Mouse (Mus musculus): Measurements from ENCODE around the gene Bhlha15.

Gene Bhlha15

DNA sequence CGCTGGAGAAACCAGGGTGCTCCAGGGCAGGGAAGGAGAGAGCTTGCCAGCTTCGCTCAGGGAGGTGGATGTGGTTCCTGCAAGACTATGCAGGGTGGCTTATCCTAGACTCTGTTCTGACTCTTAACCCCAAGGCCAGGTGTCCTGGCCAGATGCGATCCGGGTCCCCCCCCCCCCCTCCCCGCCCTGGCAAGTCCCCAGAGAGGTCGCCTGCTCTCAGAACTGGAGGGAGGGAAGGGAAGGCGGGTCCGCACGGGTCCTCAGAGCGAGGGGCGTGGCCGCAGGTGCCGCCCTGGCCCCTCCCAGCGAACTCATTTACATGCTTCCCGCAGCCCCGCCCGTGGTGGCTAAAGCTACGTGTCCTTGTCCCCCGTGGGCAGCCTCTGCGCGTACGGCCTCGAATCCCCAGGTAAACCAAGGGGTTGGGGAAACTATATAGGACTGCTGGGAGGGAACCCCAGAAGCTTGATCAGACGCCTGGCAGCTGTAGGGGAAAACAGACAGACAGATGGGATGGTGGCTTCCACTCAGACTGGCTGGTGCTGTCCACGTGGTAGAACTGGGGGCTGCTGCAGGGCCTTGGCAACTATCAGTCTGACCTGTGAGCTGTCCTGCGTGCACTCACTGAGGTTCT lies at the start of gene Bhlha15:
Gene Bhlha15, plus strand, starts transcription at position 337 of the 634 bp plus-strand sequence.
- DNase-seq (ENCODE audit: low spot score in 2 of 2): no peak

DNA sequence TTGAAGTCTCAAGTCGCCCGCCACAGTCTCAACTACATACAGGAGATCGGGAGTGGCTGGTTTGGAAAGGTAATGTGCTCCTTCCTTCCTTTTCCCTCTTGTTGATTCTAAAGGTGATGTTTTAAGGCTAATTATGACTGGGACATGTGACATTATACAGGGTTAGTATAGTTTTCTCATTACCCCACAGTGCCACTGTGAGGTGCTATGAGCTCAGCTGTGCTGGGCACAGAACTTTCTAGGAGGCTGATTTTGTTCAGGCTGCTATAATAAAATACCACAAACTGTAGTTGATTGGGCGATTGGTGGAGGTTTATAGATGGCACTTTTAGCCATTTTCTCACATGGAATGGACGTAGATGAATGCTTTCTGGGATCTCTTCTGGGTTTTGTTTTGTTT lies 46.6 kb upstream of the Bhlha15 start:
- no peak for DNase-seq (ENCODE audit: low spot score in 2 of 2)

DNA sequence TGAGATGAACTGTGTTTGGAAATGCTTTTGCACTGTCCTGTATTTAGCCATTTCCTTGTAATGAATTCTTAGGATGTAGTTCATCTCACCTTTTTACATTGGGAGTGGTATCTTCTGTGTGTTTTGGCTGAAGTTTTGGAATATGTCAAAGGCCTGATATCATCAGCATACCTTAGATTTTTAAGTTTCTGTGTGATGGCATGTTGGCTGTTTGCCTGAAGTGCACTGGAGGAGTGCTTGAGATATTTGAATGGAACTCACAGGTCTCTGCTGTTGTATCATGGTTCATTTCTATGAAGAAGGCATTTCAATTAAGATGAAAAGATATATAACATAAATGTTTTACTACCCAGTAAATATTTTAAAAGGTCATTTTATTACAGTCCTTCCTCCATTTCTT lies 43.2 kb upstream of the Bhlha15 start:
- DNase-seq (ENCODE audit: low spot score in 2 of 2): no peak

DNA sequence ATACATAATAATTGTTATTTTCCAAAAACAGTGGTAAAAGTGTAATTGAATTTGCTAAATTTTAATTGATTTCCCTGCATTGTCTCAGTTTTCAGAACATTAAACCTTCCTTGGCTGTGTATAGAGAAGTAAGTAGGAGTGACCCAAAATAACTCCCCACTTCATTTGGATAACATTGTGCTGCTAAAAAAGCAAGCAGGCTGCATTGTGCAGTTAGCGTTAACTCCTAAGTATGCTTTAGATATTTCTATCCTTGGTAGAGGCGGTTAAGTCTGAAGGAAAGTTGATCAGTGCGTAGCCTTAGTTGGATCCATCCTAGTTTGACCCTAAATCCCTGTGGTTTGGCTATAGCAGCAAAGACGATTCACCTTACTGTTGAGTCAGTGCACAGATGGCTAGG lies 40.6 kb upstream of the Bhlha15 start:
- DNase-seq (ENCODE audit: low spot score in 2 of 2): no peak

DNA sequence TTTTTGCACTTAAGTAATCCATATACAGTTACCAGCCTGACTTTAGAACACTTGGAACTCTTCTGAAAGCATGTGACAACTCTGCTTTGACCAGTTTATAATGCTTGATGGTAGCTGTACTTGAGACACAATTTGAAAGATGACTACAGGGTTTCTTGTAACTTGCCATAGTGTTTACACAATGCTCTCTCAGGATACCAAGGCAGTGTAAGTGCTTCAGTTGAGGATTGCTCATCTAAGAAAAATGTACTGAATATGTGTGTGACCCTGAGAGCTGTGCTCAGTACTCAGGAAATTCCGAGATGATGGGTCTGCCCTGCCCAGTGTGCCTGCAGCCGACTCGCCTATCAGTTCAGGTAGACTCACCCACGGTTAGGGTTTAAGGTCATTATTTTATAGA lies 38.8 kb upstream of the Bhlha15 start:
- DNase-seq (ENCODE audit: low spot score in 2 of 2): no peak

- peak; percentile 36 to 72 for DNase-seq (ENCODE audit: low spot score in 2 of 2)
Measured at GRCm38 (mm10) chr5:144154528-144154927, 35.6 kb upstream of the Bhlha15 start.

- peak in 1 of 2 experiments; percentile 40 for DNase-seq (ENCODE audit: low spot score in 2 of 2)
Measured at GRCm38 (mm10) chr5:144158604-144159003, 31.5 kb upstream of the Bhlha15 start.

- no peak for DNase-seq (ENCODE audit: low spot score in 2 of 2)
Measured at GRCm38 (mm10) chr5:144159137-144159536, 30.9 kb upstream of the Bhlha15 start.

GRCm38 (mm10) chr5:144162080-144162812 lies 27.8 kb upstream of the Bhlha15 start:
- no peak for DNase-seq (ENCODE audit: low spot score in 2 of 2)

DNA sequence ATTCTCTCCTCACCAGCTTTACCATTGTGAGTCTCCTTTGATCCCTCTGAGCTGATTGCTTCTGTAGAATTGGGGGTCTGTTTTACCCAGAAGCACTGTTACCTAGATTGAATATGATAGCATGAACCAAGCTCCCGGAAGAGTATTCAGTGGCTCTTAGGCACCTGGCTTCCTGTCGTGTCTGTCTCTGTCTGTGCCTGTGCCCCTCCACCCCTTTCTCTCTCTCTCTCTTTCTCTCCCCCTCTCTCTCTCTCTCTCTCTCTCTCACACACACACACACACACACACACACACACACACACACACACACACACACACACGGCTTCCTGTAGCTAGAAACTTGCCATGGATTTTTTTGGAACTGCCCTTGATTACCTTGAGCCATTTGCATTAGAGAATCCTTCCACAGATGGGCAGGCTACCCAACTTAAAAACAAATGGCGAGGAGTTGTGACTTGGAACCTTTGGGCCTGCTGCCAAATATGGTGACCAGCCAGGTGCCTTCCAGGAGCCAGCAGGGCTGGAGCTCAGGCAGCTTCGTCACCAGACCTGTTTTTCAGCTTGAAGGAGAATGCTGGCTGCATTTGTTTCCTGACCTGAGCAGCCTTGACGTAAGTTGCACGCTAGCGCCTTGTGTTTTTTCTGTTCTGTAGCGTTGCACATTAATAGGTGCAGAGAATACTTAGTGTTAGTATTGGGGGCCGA lies 27.1 kb upstream of the Bhlha15 start:
- DNase-seq (ENCODE audit: low spot score in 2 of 2): no peak

DNA sequence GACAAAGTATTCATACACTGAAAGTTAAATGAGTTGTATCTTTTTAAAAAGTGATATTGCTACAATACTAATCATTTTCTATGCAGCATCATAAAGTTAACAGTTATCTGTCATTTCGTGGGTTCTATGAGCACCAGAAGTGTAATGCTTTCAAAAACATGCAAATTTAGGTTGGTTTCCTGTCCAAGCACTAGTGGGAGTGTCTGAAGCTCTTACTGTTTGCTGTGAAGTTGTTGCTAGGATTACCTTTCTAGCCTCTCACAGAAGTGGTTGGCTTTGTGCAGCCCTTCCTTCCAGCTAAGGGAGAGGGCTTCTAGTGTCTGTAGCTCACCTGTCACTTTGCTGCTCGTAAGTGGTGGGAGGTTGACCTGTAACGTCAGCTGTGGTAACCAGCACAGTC lies 24.3 kb upstream of the Bhlha15 start:
- no peak for DNase-seq (ENCODE audit: low spot score in 2 of 2)

- no peak for DNase-seq (ENCODE audit: low spot score in 2 of 2)
Measured at GRCm38 (mm10) chr5:144169275-144169975, 20.7 kb upstream of the Bhlha15 start.

DNA sequence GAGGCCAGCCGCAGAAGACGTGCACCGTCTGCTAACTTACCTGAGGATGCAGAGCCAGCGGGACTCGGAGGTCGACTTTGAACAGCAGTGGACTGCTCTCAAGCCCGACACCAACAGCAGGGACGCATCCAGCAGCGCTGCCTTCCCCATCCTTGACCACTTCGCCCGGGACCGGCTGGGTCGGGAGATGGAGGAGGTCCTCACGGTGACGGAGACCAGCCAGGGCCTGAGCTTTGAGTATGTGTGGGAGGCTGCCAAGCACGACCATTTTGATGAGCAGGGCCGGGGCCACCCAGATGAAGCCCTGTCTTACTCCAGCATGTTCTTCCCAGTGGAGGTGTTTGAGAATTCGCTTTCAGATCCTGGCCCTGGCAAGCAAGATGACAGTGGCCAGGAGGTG lies 16.4 kb upstream of the Bhlha15 start:
- no peak for DNase-seq (ENCODE audit: low spot score in 2 of 2)

DNA sequence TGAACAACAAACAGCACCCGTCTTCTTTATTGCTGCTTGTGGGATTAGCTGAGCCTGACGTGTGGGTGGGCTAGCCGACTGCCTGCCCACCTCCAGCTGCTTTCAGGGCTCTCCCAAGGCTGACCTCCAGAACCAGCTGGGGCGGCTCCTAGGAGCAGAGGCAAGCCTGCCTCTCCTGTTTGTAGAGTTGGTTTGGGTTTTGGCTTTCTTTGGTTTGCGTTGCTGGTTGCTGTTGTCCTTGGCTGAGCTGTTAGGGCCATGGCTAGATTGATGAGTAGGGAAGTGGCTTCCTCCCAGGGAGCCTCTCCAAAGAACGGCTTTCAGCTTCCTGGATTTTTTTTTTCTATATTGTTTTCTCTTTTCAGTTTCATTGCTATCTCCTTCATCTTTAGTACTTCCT lies 11.9 kb upstream of the Bhlha15 start:
- DNase-seq (ENCODE audit: low spot score in 2 of 2): no peak

GRCm38 (mm10) chr5:144181249-144181648 lies 8.8 kb upstream of the Bhlha15 start:
- DNase-seq (ENCODE audit: low spot score in 2 of 2): no peak

- no peak for DNase-seq (ENCODE audit: low spot score in 2 of 2)
Measured at GRCm38 (mm10) chr5:144182542-144183247, 7.4 kb upstream of the Bhlha15 start.

DNA sequence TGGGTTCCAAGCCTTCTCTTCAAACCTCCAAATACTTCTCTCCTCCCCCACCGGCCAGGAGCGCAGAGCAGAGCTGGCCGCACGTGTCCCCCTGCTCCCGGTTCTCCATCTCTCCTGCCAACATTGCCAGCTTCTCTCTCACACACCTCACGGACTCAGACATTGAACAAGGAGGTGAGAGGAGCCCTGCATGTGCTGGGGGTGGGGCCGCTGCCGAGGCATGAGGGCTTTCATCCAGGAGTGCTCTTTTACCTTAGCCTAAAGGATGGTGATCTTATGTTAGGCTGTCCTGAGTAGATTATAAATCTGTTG lies 6.9 kb upstream of the Bhlha15 start:
- DNase-seq (ENCODE audit: low spot score in 2 of 2): no peak

DNA sequence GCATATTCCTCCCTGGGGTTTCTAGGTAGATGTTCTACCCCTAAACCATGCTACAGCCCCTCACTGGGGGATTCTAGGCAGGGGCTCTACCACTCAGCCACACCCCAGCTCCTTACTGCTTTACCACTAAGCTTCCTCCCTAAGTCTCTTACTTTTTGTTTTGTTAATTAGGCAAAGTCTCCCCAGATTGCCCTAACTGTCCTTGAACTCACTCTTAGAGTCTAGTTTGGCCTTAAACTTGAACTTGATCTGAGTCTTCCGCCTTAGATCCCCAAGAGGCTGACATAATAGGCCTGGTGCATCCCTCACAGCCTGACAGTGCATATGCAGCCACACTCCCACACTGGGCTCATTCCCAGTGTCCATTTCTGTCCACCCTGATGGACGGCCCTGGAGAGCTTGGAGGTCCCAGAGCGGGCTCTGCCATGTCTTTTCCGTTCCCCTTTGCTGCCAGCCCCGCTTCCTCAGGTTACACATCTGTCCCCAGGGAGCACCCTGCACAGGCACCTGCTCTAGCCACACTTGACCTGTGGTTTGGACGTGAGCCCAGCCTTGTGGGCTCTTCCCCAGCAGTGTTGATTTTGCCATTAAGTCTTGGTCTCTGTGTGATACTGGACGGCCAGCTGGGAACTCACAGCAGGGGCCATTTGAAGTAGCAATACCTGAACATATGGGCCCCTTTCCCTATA lies 6.3 kb upstream of the Bhlha15 start:
- DNase-seq (ENCODE audit: low spot score in 2 of 2): no peak

DNA sequence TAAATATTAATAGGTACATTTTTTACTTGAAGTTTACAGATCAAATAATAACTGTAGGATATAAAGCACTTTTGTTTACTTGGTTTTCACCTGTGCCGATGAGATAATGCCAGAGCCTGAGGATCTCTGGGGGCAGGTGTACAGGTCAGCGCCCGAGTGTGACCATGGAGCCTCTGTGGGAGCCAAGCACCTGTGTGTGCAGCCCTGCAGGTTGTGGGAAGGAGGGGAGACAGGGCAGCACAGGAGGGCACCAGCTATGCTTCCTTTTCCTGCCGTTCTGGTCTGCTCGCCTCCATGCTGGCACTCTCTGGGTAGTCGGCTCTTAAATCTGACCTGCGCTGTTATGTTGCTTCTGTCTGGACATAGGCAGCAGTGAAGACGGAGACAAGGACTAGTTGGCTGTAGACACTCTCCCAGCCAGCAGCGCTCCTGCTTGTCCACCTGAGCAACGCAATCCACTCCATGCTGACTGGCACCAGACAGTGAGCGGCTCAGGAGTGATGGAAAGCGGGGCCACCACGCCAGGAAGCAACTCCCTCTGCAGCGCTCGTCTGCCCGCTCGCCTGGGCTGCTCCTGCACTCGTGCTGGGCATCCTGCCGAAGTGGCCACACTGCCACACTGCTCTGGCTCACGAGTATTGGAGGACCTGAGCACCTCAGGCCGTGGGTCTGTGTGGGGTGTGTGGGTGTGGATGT lies 5.6 kb upstream of the Bhlha15 start:
- no peak for DNase-seq (ENCODE audit: low spot score in 2 of 2)

DNA sequence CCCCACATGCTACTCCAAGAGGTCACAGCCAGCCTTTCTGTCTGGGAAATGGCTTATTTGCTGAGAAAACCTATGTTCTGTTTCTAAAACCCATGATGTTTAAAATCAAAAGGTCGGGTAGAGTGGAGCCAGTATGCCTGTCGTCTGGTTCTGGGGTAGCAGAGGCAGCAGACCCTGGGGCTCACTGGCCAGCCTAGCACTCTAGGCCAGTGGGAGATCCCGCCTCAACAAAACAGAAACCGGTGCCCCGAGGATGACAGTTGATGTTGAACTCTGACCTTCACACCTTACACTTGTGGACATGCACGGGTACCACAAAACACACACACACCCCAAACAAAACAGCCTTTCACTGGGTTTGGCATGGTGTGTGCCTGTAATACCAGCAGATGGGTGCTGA lies 1.7 kb upstream of the Bhlha15 start:
- DNase-seq (ENCODE audit: low spot score in 2 of 2): no peak

DNA sequence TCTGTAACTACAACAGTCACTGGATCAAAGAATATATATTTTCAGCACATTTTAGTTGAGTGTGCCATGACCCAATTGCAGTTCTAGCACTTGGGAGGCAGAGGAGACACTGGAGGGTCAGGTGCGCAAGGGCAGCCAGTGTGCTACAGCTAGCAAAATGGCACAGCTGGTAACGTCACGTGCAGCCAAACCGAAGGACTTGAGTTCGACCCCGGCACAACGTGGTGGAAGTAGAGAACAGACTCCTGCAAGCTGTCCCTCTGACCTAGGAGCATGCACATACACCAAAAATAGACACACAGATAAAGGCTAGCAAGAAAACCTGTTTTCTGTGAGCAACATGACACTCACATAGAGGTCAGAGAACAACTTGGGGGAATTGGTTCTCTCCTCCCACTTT lies 759 bp upstream of the Bhlha15 start:
- DNase-seq (ENCODE audit: low spot score in 2 of 2): no peak

Measured in right cerebral cortex, postnatal 36 days (tissue).